Mouse (Mus musculus) heart, embryonic 12.5 days (tissue): ENCODE results near the gene Ifitm10. TPM values are rescaled to one million over a fixed set of nuclear protein-coding genes. Genes with fewer than 3 reads are reported as not detected.

Experiments used
- polyA plus RNA-seq: library from polyadenylated mRNA; unstranded; fragments of >200 nt; fragmentation: Nextera tagmentation; extraction: Ambion mirVana; gene quantifications from 2 replicates; pipeline ENCODE4 v1.2.1, GENCODE M21; 2016

Ifitm10 gene
- polyA plus RNA-seq, 1 experiment from 2014 or later = 7.4 TPM

Other genes starting within 250 kb of the Ifitm10 start
- not detected in 2 replicates for gene Gm39115, start 237.7 kb downstream of the Ifitm10 start, polyA plus RNA-seq
- gene Gm45337, start 229.1 kb downstream of the Ifitm10 start, polyA plus RNA-seq = not detected in 2 replicates
- gene Gm29735, start 216.6 kb downstream of the Ifitm10 start, polyA plus RNA-seq = not detected in 2 replicates
- gene Gm4553, start 208.0 kb downstream of the Ifitm10 start, polyA plus RNA-seq = not detected in 2 replicates
- gene Krtap5-2, start 197.7 kb downstream of the Ifitm10 start, polyA plus RNA-seq = not detected in 2 replicates
- gene Gm10153, start 183.4 kb downstream of the Ifitm10 start, polyA plus RNA-seq = not detected in 2 replicates
- gene Krtap5-3, start 172.4 kb downstream of the Ifitm10 start, polyA plus RNA-seq = not detected in 2 replicates
- not detected in 2 replicates for gene Gm7579, start 161.9 kb downstream of the Ifitm10 start, polyA plus RNA-seq
- gene Krtap5-5, start 143.8 kb downstream of the Ifitm10 start, polyA plus RNA-seq = not detected in 2 replicates
- gene Gm40460, start 132.7 kb downstream of the Ifitm10 start, polyA plus RNA-seq = not detected in 2 replicates
- not detected in 2 replicates for gene Gm2431, start 115.4 kb downstream of the Ifitm10 start, polyA plus RNA-seq
- gene Gm4559, start 99.4 kb downstream of the Ifitm10 start, polyA plus RNA-seq = not detected in 2 replicates
- gene Krtap5-1, start 76.6 kb downstream of the Ifitm10 start, polyA plus RNA-seq = not detected in 2 replicates
- gene Krtap5-4, start 70.2 kb downstream of the Ifitm10 start, polyA plus RNA-seq = not detected in 2 replicates
- 3.0 TPM in 1 of 2 replicates, not detected in the other for gene Gm49369, start 8.9 kb upstream of the Ifitm10 start, polyA plus RNA-seq
- gene Ctsd, start 14.3 kb upstream of the Ifitm10 start, polyA plus RNA-seq = 431 and 436 TPM in 2 replicates
- 0.28 and 0.57 TPM in 2 replicates for gene Syt8, start 61.1 kb upstream of the Ifitm10 start, polyA plus RNA-seq
- 50.6 and 53.5 TPM in 2 replicates for gene Tnni2, start 68.1 kb upstream of the Ifitm10 start, polyA plus RNA-seq
- gene Lsp1, start 87.1 kb upstream of the Ifitm10 start, polyA plus RNA-seq = 33.4 and 38.4 TPM in 2 replicates
- 6.4 and 9.3 TPM in 2 replicates for gene Tnnt3, start 125.1 kb upstream of the Ifitm10 start, polyA plus RNA-seq
- 12.0 and 15.2 TPM in 2 replicates for gene Mrpl23, start 158.9 kb upstream of the Ifitm10 start, polyA plus RNA-seq